Comparison of ENCODE assay signal across 23 mouse cellular contexts in genomic region chr1:131275577-131275976, GRCm38 (mm10). TPM values are rescaled to one million over a fixed set of nuclear protein-coding genes. Genes with fewer than 3 reads are reported as not detected.
DNase-seq lines count a peak whose midpoint lies in the region; ATAC-seq lines count a peak whose summit lies in the region.
"Had no signal": no experiment of that assay in that cellular context is flagged by ENCODE, and none has a peak within 500 bp of the region (broad histone marks: within the 10 kb centered on the region; RNA-seq: fewer than 3 reads in every experiment).

No protein-coding gene starts in this region.

- peaks cover 31% of the 10 kb centered on the region for H3K4me1 ChIP-seq in heart, embryonic 12.5 days (replicated peaks)
- peaks cover 32% of the 10 kb centered on the region for H3K4me1 ChIP-seq in intestine, embryonic 16.5 days (ENCODE audit: control insufficient read depth, insufficient read depth, low read length)
- H3K4me1 ChIP-seq in liver, embryonic 15.5 days (replicated peaks), result peaks cover 28% of the 10 kb centered on the region
- H3K4me1 ChIP-seq: forebrain, embryonic 12.5 days had no signal

- DNase-seq in heart, postnatal 14 days, result no peak
- no peak for DNase-seq in frontal cortex, adult 2 months (ENCODE audit: extremely low spot score in 1 of 2, low spot score in 1 of 2)
- no peak for DNase-seq in ovary, adult 18-20 months (ENCODE audit: low spot score)
- DNase-seq: B cell, adult 2 months; cerebellum, adult 11-12 months; cerebellum, postnatal 10 days; gastrocnemius, adult 2 months; kidney, postnatal 10 days; left cerebral cortex, postnatal 4 days; right cerebral cortex, adult 18-20 months; right cerebral cortex, postnatal 4 days; thymus, adult 2 months had no signal

- WGBS in heart, embryonic 12.5 days, result 60% methylated on average over 14 of the region's 14 CpGs
- WGBS in intestine, embryonic 16.5 days, result 74% methylated on average over 14 of the region's 14 CpGs
- WGBS in liver, embryonic 15.5 days (ENCODE audit: insufficient replicate concordance), result 57% methylated on average over 14 of the region's 14 CpGs

- H3K4me3 ChIP-seq in heart, embryonic 12.5 days, result no peak overlapping the region
- H3K4me3 ChIP-seq in intestine, embryonic 16.5 days (ENCODE audit: low read length), result peak overlapping the region; percentile 18; the same call in 1 of the 2 replicates
- peak overlapping the region; percentile 38 for H3K4me3 ChIP-seq in liver, embryonic 15.5 days (replicated peaks)
- H3K4me3 ChIP-seq: forebrain, embryonic 12.5 days; gastrocnemius, adult 2 months; limb, embryonic 15.5 days; midbrain, embryonic 10.5 days had no signal

- no peak for ATAC-seq in heart, embryonic 12.5 days (ENCODE audit: insufficient number of reproducible peaks, low FRiP score)
- no peak for ATAC-seq in intestine, embryonic 16.5 days
- no peak for ATAC-seq in liver, embryonic 15.5 days (ENCODE audit: insufficient read depth)
- no peak for ATAC-seq in frontal cortex, adult (ENCODE audit: low TSS enrichment)
- ATAC-seq: activated CD4-positive, CD25-positive, alpha-beta regulatory T cell, adult 4 months; hindbrain, postnatal 0 days; lung, postnatal 0 days had no signal

- no peaks in the 10 kb centered on the region for H3K9me3 ChIP-seq in heart, embryonic 12.5 days (replicated peaks)
- no peaks in the 10 kb centered on the region for H3K9me3 ChIP-seq in intestine, embryonic 16.5 days (ENCODE audit: control insufficient read depth, low read length)
- H3K9me3 ChIP-seq in liver, embryonic 15.5 days (replicated peaks), result no peaks in the 10 kb centered on the region
- H3K9me3 ChIP-seq: forebrain, embryonic 12.5 days; heart, embryonic 10.5 days; limb, embryonic 15.5 days; midbrain, embryonic 10.5 days had no signal

- intact Hi-C loops in heart, postnatal 14 days (cut with DNase I), result no loop called here

- no peak overlapping the region for H3K9ac ChIP-seq in heart, embryonic 12.5 days
- H3K9ac ChIP-seq in intestine, embryonic 16.5 days (ENCODE audit: low read depth, low read length), result 0 out of 2 replicates have a peak overlapping the region, but pooled peaks have one; percentile 29
- H3K9ac ChIP-seq in liver, embryonic 15.5 days, result no peak overlapping the region
- H3K9ac ChIP-seq: forebrain, embryonic 12.5 days; limb, embryonic 15.5 days had no signal

- peaks cover 16% of the 10 kb centered on the region for H3K27me3 ChIP-seq in heart, embryonic 12.5 days (replicated peaks)
- no peaks in the 10 kb centered on the region for H3K27me3 ChIP-seq in intestine, embryonic 16.5 days (replicated peaks; ENCODE audit: control insufficient read depth, insufficient read depth, low read length)
- no peaks in the 10 kb centered on the region for H3K27me3 ChIP-seq in liver, embryonic 15.5 days
- H3K27me3 ChIP-seq: forebrain, embryonic 12.5 days; limb, embryonic 15.5 days had no signal

- no peak overlapping the region for H3K27ac ChIP-seq in heart, embryonic 12.5 days (ENCODE audit: poor library complexity, severe bottlenecking)
- no peak overlapping the region for H3K27ac ChIP-seq in intestine, embryonic 16.5 days (ENCODE audit: low read length)
- H3K27ac ChIP-seq in liver, embryonic 15.5 days (replicated peaks), result peak overlapping the region; percentile 78
- H3K27ac ChIP-seq: forebrain, embryonic 12.5 days; gastrocnemius, adult 2 months; hindbrain, postnatal 0 days; limb, embryonic 15.5 days; midbrain, embryonic 10.5 days had no signal

- peak overlapping the region; percentile 46; the same call in 1 of the 2 replicates for H3K4me2 ChIP-seq in heart, embryonic 12.5 days
- peak overlapping the region; percentile 47 for H3K4me2 ChIP-seq in intestine, embryonic 16.5 days (ENCODE audit: low read depth, low read length)
- H3K4me2 ChIP-seq in liver, embryonic 15.5 days, result peak overlapping the region; percentile 51
- H3K4me2 ChIP-seq: forebrain, embryonic 12.5 days; limb, embryonic 15.5 days had no signal

- no peaks in the 10 kb centered on the region for H3K36me3 ChIP-seq in heart, embryonic 12.5 days
- H3K36me3 ChIP-seq in intestine, embryonic 16.5 days (ENCODE audit: control insufficient read depth, insufficient read depth, low read length), result no peaks in the 10 kb centered on the region
- no peaks in the 10 kb centered on the region for H3K36me3 ChIP-seq in liver, embryonic 15.5 days (replicated peaks)
- H3K36me3 ChIP-seq: forebrain, embryonic 12.5 days; heart, embryonic 10.5 days; limb, embryonic 15.5 days; midbrain, embryonic 10.5 days had no signal

RNA-seq across cellular contexts. Expression of gene Ikbke, which starts 3.8 kb away (rescaled TPM):
- 2.8 and 3.4 TPM in 2 replicates for polyA plus RNA-seq in heart, embryonic 12.5 days (2016; fragmentation: Nextera tagmentation; extraction: Ambion mirVana)
- total RNA-seq in heart, postnatal 14 days (2021), result 1 to 10 TPM; 2.2 to 3.0 TPM
- polyA plus RNA-seq in intestine, embryonic 16.5 days (2015; fragmentation: Nextera tagmentation; extraction: Ambion mirVana), result 13.0 and 13.8 TPM in 2 replicates
- 6.6 and 9.7 TPM in 2 replicates for polyA plus RNA-seq in liver, embryonic 15.5 days (2015; fragmentation: Nextera tagmentation; extraction: Ambion mirVana)
- 2.2 and 2.8 TPM in 2 replicates for polyA plus RNA-seq in frontal cortex, adult 2 months (2012; rRNA removed)

RNA-seq across cellular contexts. Expression of gene Rassf5, which starts 30.5 kb away (rescaled TPM):
- 27.0 and 27.2 TPM in 2 replicates for polyA plus RNA-seq in heart, embryonic 12.5 days (2016; fragmentation: Nextera tagmentation; extraction: Ambion mirVana)
- total RNA-seq in heart, postnatal 14 days (2021), result 1 to 10 TPM; 2.4 to 5.1 TPM
- polyA plus RNA-seq in intestine, embryonic 16.5 days (2015; fragmentation: Nextera tagmentation; extraction: Ambion mirVana), result 3.5 and 4.1 TPM in 2 replicates
- 6.1 and 6.7 TPM in 2 replicates for polyA plus RNA-seq in liver, embryonic 15.5 days (2015; fragmentation: Nextera tagmentation; extraction: Ambion mirVana)
- polyA plus RNA-seq in frontal cortex, adult 2 months (2012; rRNA removed), result 10.3 and 11.9 TPM in 2 replicates
